Mouse (Mus musculus) heart, postnatal 0 days (tissue): ENCODE data around the gene Hivep3.

Experiments
- CTCF ChIP-seq: IDR thresholded peaks from 2 replicates; pipeline ENCODE4 v1.5.1; 2016; ENCODE audit warnings: antibody characterized with exemption, control low read depth, low read depth
- EP300 ChIP-seq: IDR thresholded peaks from 2 replicates; pipeline ENCODE4 v1.6.1; 2016; ENCODE audit warnings: antibody characterized with exemption, low read depth

- TF ChIP-seq CTCF (no peak), EP300 (no peak)
Measured at GRCm38 (mm10) chr4:119836181-119836580, 102.6 kb downstream of the Hivep3 start.
